Comparison of ENCODE assay signal across 10 mouse cellular contexts in genomic region chr9:106531833-106532232, GRCm38 (mm10). TPM values are rescaled to one million over a fixed set of nuclear protein-coding genes. Genes with fewer than 3 reads are reported as not detected.
A peak's percentile ranks its signal among the peaks of the same experiment; 100 is the strongest.
DNase-seq lines count a peak whose midpoint lies in the region; ATAC-seq and TF ChIP-seq lines count a peak whose summit lies in the region.
"Had no signal": no experiment of that assay in that cellular context is flagged by ENCODE, and none has a peak within 500 bp of the region (broad histone marks: within the 10 kb centered on the region; RNA-seq: fewer than 3 reads in every experiment).

No protein-coding gene starts in this region.

- H3K4me1 ChIP-seq in hindbrain, embryonic 14.5 days (replicated peaks; ENCODE audit: control insufficient read depth, insufficient read depth, low read length): no peaks in the 10 kb centered on the region
- H3K4me1 ChIP-seq in hindbrain, embryonic 13.5 days (replicated peaks): no peaks in the 10 kb centered on the region
- no peaks in the 10 kb centered on the region for H3K4me1 ChIP-seq in lung, embryonic 14.5 days (ENCODE audit: insufficient read depth)
- H3K4me1 ChIP-seq: heart, embryonic 13.5 days had no signal

- no peak overlapping the region for H3K27ac ChIP-seq in hindbrain, embryonic 14.5 days
- H3K27ac ChIP-seq in hindbrain, embryonic 13.5 days: no peak overlapping the region
- no peak overlapping the region for H3K27ac ChIP-seq in lung, embryonic 14.5 days (ENCODE audit: low read depth)
- H3K27ac ChIP-seq: heart, embryonic 13.5 days had no signal

- TF ChIP-seq CTCF in lung, embryonic 14.5 days (IDR thresholded peaks at IDR 0.05; ENCODE audit: low read depth): peak; percentile 87

- H3K4me3 ChIP-seq in hindbrain, embryonic 14.5 days (replicated peaks; ENCODE audit: low read length): no peak overlapping the region
- no peak overlapping the region for H3K4me3 ChIP-seq in hindbrain, embryonic 13.5 days
- no peak overlapping the region for H3K4me3 ChIP-seq in lung, embryonic 14.5 days (ENCODE audit: low read depth, low read length)
- H3K4me3 ChIP-seq: heart, embryonic 13.5 days; myocyte had no signal

- WGBS in hindbrain, embryonic 14.5 days: 29% methylated on average over 3 of the region's 3 CpGs
- 20% methylated on average over 3 of the region's 3 CpGs for WGBS in hindbrain, embryonic 13.5 days
- WGBS in lung, embryonic 14.5 days: 17% methylated on average over 3 of the region's 3 CpGs

- no peak overlapping the region for H3K9ac ChIP-seq in hindbrain, embryonic 14.5 days
- no peak overlapping the region for H3K9ac ChIP-seq in hindbrain, embryonic 13.5 days
- H3K9ac ChIP-seq in lung, embryonic 14.5 days: no peak overlapping the region
- H3K9ac ChIP-seq: heart, embryonic 13.5 days had no signal

- H3K4me2 ChIP-seq in hindbrain, embryonic 14.5 days (replicated peaks): no peak overlapping the region
- no peak overlapping the region for H3K4me2 ChIP-seq in hindbrain, embryonic 13.5 days
- no peak overlapping the region for H3K4me2 ChIP-seq in lung, embryonic 14.5 days
- H3K4me2 ChIP-seq: heart, embryonic 13.5 days had no signal

- ATAC-seq in hindbrain, embryonic 14.5 days (ENCODE audit: low FRiP score): no peak
- ATAC-seq in hindbrain, embryonic 13.5 days (ENCODE audit: low FRiP score): no peak
- no peak for ATAC-seq in lung, embryonic 14.5 days (ENCODE audit: insufficient read depth)
- no peak for ATAC-seq in inflammation-experienced regulatory T-cells, adult 6 months

- H3K36me3 ChIP-seq in hindbrain, embryonic 14.5 days (replicated peaks; ENCODE audit: control insufficient read depth, insufficient read depth): no peaks in the 10 kb centered on the region
- H3K36me3 ChIP-seq in hindbrain, embryonic 13.5 days: no peaks in the 10 kb centered on the region
- H3K36me3 ChIP-seq in lung, embryonic 14.5 days (ENCODE audit: insufficient read depth): no peaks in the 10 kb centered on the region
- H3K36me3 ChIP-seq: heart, embryonic 13.5 days had no signal

- DNase-seq in hindbrain, embryonic 14.5 days (ENCODE audit: low spot score): peak; percentile 48
- peak; percentile 77 for DNase-seq in 416B (ENCODE audit: low read depth)
- DNase-seq in ES-CJ7 (ENCODE audit: low read depth, low spot score): peak; percentile 79
- peak; percentile 30 for DNase-seq in embryo, embryonic 11.5 days (ENCODE audit: low read depth, low spot score)
- peak; percentile 73 for DNase-seq in lung, embryonic 14.5 days
- no peak for DNase-seq in cerebellum, postnatal 36 days

- H3K9me3 ChIP-seq in hindbrain, embryonic 14.5 days (ENCODE audit: control insufficient read depth, low read length): no peaks in the 10 kb centered on the region
- no peaks in the 10 kb centered on the region for H3K9me3 ChIP-seq in hindbrain, embryonic 13.5 days
- no peaks in the 10 kb centered on the region for H3K9me3 ChIP-seq in lung, embryonic 14.5 days (ENCODE audit: low read depth, low read length)
- H3K9me3 ChIP-seq: heart, embryonic 13.5 days had no signal

- no peaks in the 10 kb centered on the region for H3K27me3 ChIP-seq in hindbrain, embryonic 14.5 days (ENCODE audit: control insufficient read depth, insufficient read depth, low read length)
- no peaks in the 10 kb centered on the region for H3K27me3 ChIP-seq in hindbrain, embryonic 13.5 days
- no peaks in the 10 kb centered on the region for H3K27me3 ChIP-seq in lung, embryonic 14.5 days (ENCODE audit: insufficient read depth, low read length)
- H3K27me3 ChIP-seq: heart, embryonic 13.5 days had no signal

RNA-seq across cellular contexts. Expression of gene Iqcf5, which starts 17.5 kb away (rescaled TPM):
- not detected in 2 replicates for polyA plus RNA-seq in hindbrain, embryonic 14.5 days (2014; fragmentation: Nextera tagmentation; extraction: Ambion mirVana)
- not detected in 2 replicates for polyA plus RNA-seq in hindbrain, embryonic 13.5 days (2015; fragmentation: Nextera tagmentation; extraction: Ambion mirVana)
- polyA plus RNA-seq in lung, embryonic 14.5 days (2014; fragmentation: Nextera tagmentation; extraction: Ambion mirVana): not detected in 2 replicates
- not detected for polyA plus RNA-seq in inflammation-experienced regulatory T-cells, adult 6 months (2017; shearing (Covaris generic))
- polyA plus RNA-seq: heart, embryonic 13.5 days had no signal

RNA-seq across cellular contexts. Expression of gene Iqcf3, which starts 29.6 kb away (rescaled TPM):
- polyA plus RNA-seq in hindbrain, embryonic 14.5 days (2014; fragmentation: Nextera tagmentation; extraction: Ambion mirVana): not detected in 2 replicates
- not detected in 2 replicates for polyA plus RNA-seq in hindbrain, embryonic 13.5 days (2015; fragmentation: Nextera tagmentation; extraction: Ambion mirVana)
- not detected in 2 replicates for polyA plus RNA-seq in lung, embryonic 14.5 days (2014; fragmentation: Nextera tagmentation; extraction: Ambion mirVana)
- polyA plus RNA-seq in inflammation-experienced regulatory T-cells, adult 6 months (2017; shearing (Covaris generic)): not detected
- polyA plus RNA-seq: heart, embryonic 13.5 days; myocyte had no signal

RNA-seq across cellular contexts. Expression of gene Iqcf1, which starts 32.1 kb away (rescaled TPM):
- not detected in 2 replicates for polyA plus RNA-seq in hindbrain, embryonic 14.5 days (2014; fragmentation: Nextera tagmentation; extraction: Ambion mirVana)
- polyA plus RNA-seq in hindbrain, embryonic 13.5 days (2015; fragmentation: Nextera tagmentation; extraction: Ambion mirVana): not detected in 2 replicates
- polyA plus RNA-seq in lung, embryonic 14.5 days (2014; fragmentation: Nextera tagmentation; extraction: Ambion mirVana): not detected in 2 replicates
- polyA plus RNA-seq in inflammation-experienced regulatory T-cells, adult 6 months (2017; shearing (Covaris generic)): not detected
- polyA plus RNA-seq: heart, embryonic 13.5 days; myocyte had no signal

RNA-seq across cellular contexts. Expression of gene Iqcf4, which starts 39.0 kb away (rescaled TPM):
- not detected in 2 replicates for polyA plus RNA-seq in hindbrain, embryonic 14.5 days (2014; fragmentation: Nextera tagmentation; extraction: Ambion mirVana)
- not detected in 2 replicates for polyA plus RNA-seq in hindbrain, embryonic 13.5 days (2015; fragmentation: Nextera tagmentation; extraction: Ambion mirVana)
- polyA plus RNA-seq in lung, embryonic 14.5 days (2014; fragmentation: Nextera tagmentation; extraction: Ambion mirVana): not detected in 2 replicates
- not detected for polyA plus RNA-seq in inflammation-experienced regulatory T-cells, adult 6 months (2017; shearing (Covaris generic))
- polyA plus RNA-seq: heart, embryonic 13.5 days; myocyte had no signal

RNA-seq across cellular contexts. Expression of gene Parp3, which starts 55.1 kb away (rescaled TPM):
- polyA plus RNA-seq in hindbrain, embryonic 14.5 days (2014; fragmentation: Nextera tagmentation; extraction: Ambion mirVana): 0.52 and 0.91 TPM in 2 replicates
- polyA plus RNA-seq in hindbrain, embryonic 13.5 days (2015; fragmentation: Nextera tagmentation; extraction: Ambion mirVana): 0.74 and 0.88 TPM in 2 replicates
- 1.6 and 2.4 TPM in 2 replicates for polyA plus RNA-seq in lung, embryonic 14.5 days (2014; fragmentation: Nextera tagmentation; extraction: Ambion mirVana)
- polyA plus RNA-seq in inflammation-experienced regulatory T-cells, adult 6 months (2017; shearing (Covaris generic)): 10 to 100 TPM; 32.4 to 68.7 (median 54.1) TPM

Comparison
In these comparisons a context has a peak if more than half of its experiments do, and no peak if none do; other contexts are left out.
1. DNase-seq: peak in hindbrain, embryonic 14.5 days (single experiment), 416B (single experiment), ES-CJ7 (single experiment), embryo, embryonic 11.5 days (single experiment) and lung, embryonic 14.5 days (single experiment); none in cerebellum, postnatal 36 days (0 of 2).